Mouse (Mus musculus) midbrain, embryonic 14.5 days (tissue): Measurements from ENCODE around the gene Pkp2. TPM values are rescaled to one million over a fixed set of nuclear protein-coding genes. Genes with fewer than 3 reads are reported as not detected.

Experiments used
- ATAC-seq: fragments of 200-750 bp; cut with Nextera tagmentation; 2 replicates; pipeline ENCODE4 v1.8.0; 2017; ENCODE audit warnings: moderate number of reproducible peaks, moderate library complexity; ENCODE audit not compliant: low FRiP score, low TSS enrichment
- DNase-seq: peaks from one replicate; pipeline ENCODE4 v3.0.0-alpha.2; 2015
- H3K27ac ChIP-seq: fragments of 300-500 bp; sonication (generic); replicated peaks from 2 replicates; pipeline ENCODE4 v1.5.1; 2014; ENCODE audit warnings: mild to moderate bottlenecking, low read depth, low read length, moderate library complexity
- H3K27me3 ChIP-seq: fragments of 300-500 bp; sonication (generic); 2 replicates; pipeline ENCODE4 v1.6.1; 2014; ENCODE audit warnings: low read length, control low read depth, mixed read lengths; ENCODE audit not compliant: control insufficient read depth, insufficient read depth
- H3K36me3 ChIP-seq: fragments of 300-500 bp; sonication (generic); 2 replicates; pipeline ENCODE4 v1.6.1; 2014; ENCODE audit warnings: low read length, control low read depth; ENCODE audit not compliant: control insufficient read depth, insufficient read depth
- H3K4me1 ChIP-seq: fragments of 300-500 bp; sonication (generic); 2 replicates; pipeline ENCODE4 v1.6.1; 2014; ENCODE audit warnings: mild to moderate bottlenecking, antibody characterized with exemption, low read length, control low read depth; ENCODE audit not compliant: control insufficient read depth, insufficient read depth
- H3K4me2 ChIP-seq: fragments of 300-500 bp; sonication (generic); 2 replicates; pipeline ENCODE4 v1.6.1; 2014; ENCODE audit warnings: mild to moderate bottlenecking, low read length, moderate library complexity
- H3K4me3 ChIP-seq: fragments of 300-500 bp; sonication (generic); replicated peaks from 2 replicates; pipeline ENCODE4 v1.5.1; 2014; ENCODE audit warnings: low read depth, low read length
- H3K9ac ChIP-seq: fragments of 300-500 bp; sonication (generic); replicated peaks from 2 replicates; pipeline ENCODE4 v1.6.1; 2014; ENCODE audit warnings: mild to moderate bottlenecking, low read length, moderate library complexity
- H3K9me3 ChIP-seq: fragments of 300-500 bp; sonication (generic); 2 replicates; pipeline ENCODE4 v1.6.1; 2016; ENCODE audit warnings: low read length, control low read depth, mixed read lengths; ENCODE audit not compliant: control insufficient read depth
- WGBS: fragments of 180-500 bp; shearing (Covaris S2); extraction: QIAGEN DNeasy Blood & Tissue Kit; methylation state at CpG from one replicate; pipeline ENCODE4 v1.1.7; 2014; 5-methylcytosine and 5-hydroxymethylcytosine counted together
- polyA plus RNA-seq: library from polyadenylated mRNA; unstranded; fragments of >200 nt; fragmentation: Nextera tagmentation; extraction: Ambion mirVana; gene quantifications from 2 replicates; pipeline ENCODE4 v1.2.1, GENCODE M21; 2014

The Pkp2 gene
- polyA plus RNA-seq, 1 experiment from 2014 or later: 1.3 TPM

GRCm38 (mm10) chr16:16273752-16274151, 60.6 kb downstream of the Pkp2 start:
- WGBS: 80% methylated on average over 6 of the region's 6 CpGs
- no peak for ATAC-seq

GRCm38 (mm10) chr16:16302369-16303137, 89.4 kb downstream of the Pkp2 start, which contains the start of gene Yars2:
Yars2 (plus strand) TSS chr16:16302965.
- Histone ChIP-seq H3K9ac (peak within 1 kb of the TSS; percentile 74), H3K4me3 (peak within 1 kb of the TSS; percentile 94), H3K27ac (peak within 1 kb of the TSS; percentile 93), H3K9me3 (no peaks in the 10 kb centered on the region), H3K36me3 (peaks cover 16% of the 10 kb centered on the region), H3K4me1 (peaks cover 13% of the 10 kb centered on the region; the same call in 1 of the 2 replicates), H3K27me3 (no peaks in the 10 kb centered on the region), H3K4me2 (peak within 1 kb of the TSS; percentile 91)
- DNase-seq: peak; percentile 97
- under 1% methylated on average over 50 of the region's 50 CpGs for WGBS
- ATAC-seq: peak; percentile 98

More at GRCm38 (mm10) chr16:16273752-16274151, 60.6 kb downstream of the Pkp2 start:
- H3K36me3 ChIP-seq: no peaks in the 10 kb centered on the region
- H3K9me3 ChIP-seq: no peaks in the 10 kb centered on the region
- H3K27me3 ChIP-seq: no peaks in the 10 kb centered on the region
- H3K9ac ChIP-seq: no peak overlapping the region
- DNase-seq: no peak
- no peak overlapping the region for H3K4me3 ChIP-seq
- H3K27ac ChIP-seq: no peak overlapping the region
- H3K4me2 ChIP-seq: no peak overlapping the region
- no peaks in the 10 kb centered on the region for H3K4me1 ChIP-seq

GRCm38 (mm10) chr16:16303138-16303827, 90.2 kb downstream of the Pkp2 start:
- Histone ChIP-seq H3K9ac (peak overlapping the region; percentile 74), H3K4me3 (peak overlapping the region; percentile 94), H3K27me3 (no peaks in the 10 kb centered on the region), H3K9me3 (no peaks in the 10 kb centered on the region), H3K36me3 (peaks cover 22% of the 10 kb centered on the region), H3K4me1 (peaks cover 13% of the 10 kb centered on the region; the same call in 1 of the 2 replicates), H3K27ac (peak overlapping the region; percentile 93), H3K4me2 (peak overlapping the region; percentile 91)
- under 1% methylated on average over 61 of the region's 61 CpGs for WGBS
- ATAC-seq (peak; percentile 69), DNase-seq (peak; percentile 61)

- Histone ChIP-seq H3K9me3 (no peaks in the 10 kb centered on the region), H3K9ac (peak overlapping the region; percentile 74), H3K4me2 (peak overlapping the region; percentile 91), H3K4me3 (peak overlapping the region; percentile 94), H3K4me1 (peaks cover 13% of the 10 kb centered on the region; the same call in 1 of the 2 replicates), H3K27ac (no peak overlapping the region), H3K27me3 (no peaks in the 10 kb centered on the region), H3K36me3 (peaks cover 25% of the 10 kb centered on the region)
- 23% methylated on average over 7 of the region's 7 CpGs for WGBS
- ATAC-seq (no peak), DNase-seq (peak; percentile 64)
Observed at GRCm38 (mm10) chr16:16303888-16304287, 90.8 kb downstream of the Pkp2 start.

GRCm38 (mm10) chr16:16311319-16311718, 98.2 kb downstream of the Pkp2 start:
- no peak for DNase-seq
- 89% methylated on average over 5 of the region's 5 CpGs for WGBS

More at GRCm38 (mm10) chr16:16311319-16311718, 98.2 kb downstream of the Pkp2 start:
- Histone ChIP-seq H3K4me1 (no peaks in the 10 kb centered on the region), H3K4me3 (no peak overlapping the region), H3K27me3 (no peaks in the 10 kb centered on the region), H3K4me2 (no peak overlapping the region), H3K9ac (no peak overlapping the region), H3K36me3 (peaks cover 70% of the 10 kb centered on the region), H3K27ac (no peak overlapping the region), H3K9me3 (no peaks in the 10 kb centered on the region)
- no peak for ATAC-seq

Other genes with a start within 250 kb of the Pkp2 start
- gene Yars2, start 89.6 kb downstream of the Pkp2 start, polyA plus RNA-seq: 25.1 and 26.5 TPM in 2 replicates
- gene Dnm1l, start 145.6 kb downstream of the Pkp2 start, polyA plus RNA-seq: 96.2 and 102 TPM in 2 replicates